In genomic region chr2:154568329-154569070, GRCm38 (mm10) we compare ENCODE assay signal across 8 mouse cellular contexts. TPM values are rescaled to one million over a fixed set of nuclear protein-coding genes. Genes with fewer than 3 reads are reported as not detected.
DNase-seq lines count a peak whose midpoint lies in the region; ATAC-seq and TF ChIP-seq lines count a peak whose summit lies in the region.

No protein-coding gene starts in this region.

- TF ChIP-seq CTCF in small intestine, adult 2 months (IDR thresholded peaks at IDR 0.05; ENCODE audit: extremely low read depth, insufficient read length, insufficient replicate concordance, low read depth, low read length), result no peak

- peak; percentile 14 for DNase-seq in CD4-positive, CD25-positive, alpha-beta regulatory T cell, adult 2 months (ENCODE audit: low read depth, low spot score)
- DNase-seq in right cerebral cortex, postnatal 4 days, result peak; percentile 55
- no peak for DNase-seq in right cerebral cortex, adult 2 months (ENCODE audit: low spot score in 2 of 2)
- no peak for DNase-seq in layer of hippocampus, adult 11-12 months (ENCODE audit: low spot score)

- no peaks in the 10 kb centered on the region for H3K27me3 ChIP-seq in heart, embryonic 16.5 days (ENCODE audit: control insufficient read depth, insufficient read depth, low read length)
- H3K27me3 ChIP-seq in liver, embryonic 16.5 days (ENCODE audit: control insufficient read depth, insufficient read depth, low read depth, low read length), result no peaks in the 10 kb centered on the region
- H3K27me3 ChIP-seq in small intestine, adult 2 months (ENCODE audit: control insufficient read depth, insufficient read depth, low read length), result no peaks in the 10 kb centered on the region

- H3K4me3 ChIP-seq in heart, embryonic 16.5 days (ENCODE audit: low read length), result peak overlapping the region; percentile 77
- peak overlapping the region; percentile 79 for H3K4me3 ChIP-seq in liver, embryonic 16.5 days (ENCODE audit: low read depth, low read length)
- peak overlapping the region; percentile 71 for H3K4me3 ChIP-seq in small intestine, adult 2 months (ENCODE audit: low read depth, low read length)

- peak overlapping the region; percentile 70 for H3K27ac ChIP-seq in heart, embryonic 16.5 days (ENCODE audit: low read length)
- peak overlapping the region; percentile 84 for H3K27ac ChIP-seq in liver, embryonic 16.5 days (ENCODE audit: low read length)
- no peak overlapping the region for H3K27ac ChIP-seq in small intestine, adult 2 months (ENCODE audit: insufficient read depth, low read depth, low read length)

- peaks cover 25% of the 10 kb centered on the region for H3K4me1 ChIP-seq in heart, embryonic 16.5 days (ENCODE audit: control insufficient read depth, insufficient read depth, low read length)
- H3K4me1 ChIP-seq in liver, embryonic 16.5 days (ENCODE audit: control insufficient read depth, low read depth, low read length), result peaks cover 52% of the 10 kb centered on the region
- H3K4me1 ChIP-seq in small intestine, adult 2 months (ENCODE audit: control insufficient read depth, insufficient read depth, insufficient read length, low read length), result peaks cover 5% of the 10 kb centered on the region; the same call in 1 of the 2 replicates

- H3K9me3 ChIP-seq in heart, embryonic 16.5 days (replicated peaks; ENCODE audit: control insufficient read depth, low read length), result no peaks in the 10 kb centered on the region
- H3K9me3 ChIP-seq in liver, embryonic 16.5 days (replicated peaks; ENCODE audit: control insufficient read depth, low read length), result no peaks in the 10 kb centered on the region

- TF ChIP-seq POLR2A in small intestine, adult 2 months (IDR thresholded peaks at IDR 0.05; ENCODE audit: low read depth, low read length), result no peak

- no peak for ATAC-seq in CD4-positive, CD25-positive, alpha-beta regulatory T cell, adult 4 months
- ATAC-seq in heart, embryonic 16.5 days (replicated peaks; ENCODE audit: extremely low read depth, insufficient read depth, low FRiP score), result no peak
- peak; percentile 3; the same call in 1 of the 2 replicates for ATAC-seq in liver, embryonic 16.5 days (ENCODE audit: low read depth)

- H3K4me2 ChIP-seq in heart, embryonic 16.5 days (ENCODE audit: low read depth, low read length), result peak overlapping the region; percentile 81
- peak overlapping the region; percentile 79 for H3K4me2 ChIP-seq in liver, embryonic 16.5 days (ENCODE audit: low read depth, low read length)

- no peaks in the 10 kb centered on the region for H3K36me3 ChIP-seq in heart, embryonic 16.5 days (ENCODE audit: control insufficient read depth, insufficient read depth)
- peaks cover 11% of the 10 kb centered on the region for H3K36me3 ChIP-seq in liver, embryonic 16.5 days (ENCODE audit: control insufficient read depth, insufficient read depth)
- no peaks in the 10 kb centered on the region for H3K36me3 ChIP-seq in small intestine, adult 2 months (ENCODE audit: control insufficient read depth, insufficient read depth, low read length)

- 17% methylated on average over 10 of the region's 10 CpGs for WGBS in heart, embryonic 16.5 days
- 15% methylated on average over 10 of the region's 10 CpGs for WGBS in liver, embryonic 16.5 days (ENCODE audit: insufficient replicate concordance)
- 30% methylated on average over 10 of the region's 10 CpGs for WGBS in small intestine, adult 2 months

- peak overlapping the region; percentile 79 for H3K9ac ChIP-seq in heart, embryonic 16.5 days (ENCODE audit: low read length)
- H3K9ac ChIP-seq in liver, embryonic 16.5 days (ENCODE audit: low read depth, low read length), result peak overlapping the region; percentile 73

RNA-seq across cellular contexts. Expression of gene E2f1, which starts 1.2 kb away (rescaled TPM):
- polyA plus RNA-seq in CD4-positive, CD25-positive, alpha-beta regulatory T cell, adult 4 months (2017; shearing (Covaris generic)), result 1 to 10 TPM in 1 of 2 experiments, under 1 TPM in 1; 0.42 to 1.5 TPM
- polyA plus RNA-seq in heart, embryonic 16.5 days (2015; fragmentation: Nextera tagmentation; extraction: Ambion mirVana), result 18.9 and 22.1 TPM in 2 replicates
- 9.8 and 14.5 TPM in 2 replicates for polyA plus RNA-seq in liver, embryonic 16.5 days (2015; fragmentation: Nextera tagmentation; extraction: Ambion mirVana)
- 7.1 and 14.5 TPM in 2 replicates for polyA plus RNA-seq in small intestine, adult 2 months (2012; rRNA removed)

RNA-seq across cellular contexts. Expression of gene Necab3, which starts 9.8 kb away (rescaled TPM):
- under 1 TPM; 0.30 to 0.47 TPM for polyA plus RNA-seq in CD4-positive, CD25-positive, alpha-beta regulatory T cell, adult 4 months (2017; shearing (Covaris generic))
- polyA plus RNA-seq in heart, embryonic 16.5 days (2015; fragmentation: Nextera tagmentation; extraction: Ambion mirVana), result 1.7 and 2.8 TPM in 2 replicates
- 0.44 and 0.73 TPM in 2 replicates for polyA plus RNA-seq in liver, embryonic 16.5 days (2015; fragmentation: Nextera tagmentation; extraction: Ambion mirVana)
- 0.24 TPM in 1 of 2 replicates, not detected in the other for polyA plus RNA-seq in small intestine, adult 2 months (2012; rRNA removed)

RNA-seq across cellular contexts. Expression of gene Actl10, which starts 16.9 kb away (rescaled TPM):
- not detected for polyA plus RNA-seq in CD4-positive, CD25-positive, alpha-beta regulatory T cell, adult 4 months (2017; shearing (Covaris generic))
- 0.16 and 0.19 TPM in 2 replicates for polyA plus RNA-seq in heart, embryonic 16.5 days (2015; fragmentation: Nextera tagmentation; extraction: Ambion mirVana)
- 0.08 TPM in 1 of 2 replicates, not detected in the other for polyA plus RNA-seq in liver, embryonic 16.5 days (2015; fragmentation: Nextera tagmentation; extraction: Ambion mirVana)
- polyA plus RNA-seq in small intestine, adult 2 months (2012; rRNA removed), result not detected in 2 replicates

RNA-seq across cellular contexts. Expression of gene 1700003F12Rik, which starts 21.6 kb away (rescaled TPM):
- polyA plus RNA-seq in CD4-positive, CD25-positive, alpha-beta regulatory T cell, adult 4 months (2017; shearing (Covaris generic)), result not detected
- 0.67 and 0.71 TPM in 2 replicates for polyA plus RNA-seq in heart, embryonic 16.5 days (2015; fragmentation: Nextera tagmentation; extraction: Ambion mirVana)
- 1.8 and 2.2 TPM in 2 replicates for polyA plus RNA-seq in liver, embryonic 16.5 days (2015; fragmentation: Nextera tagmentation; extraction: Ambion mirVana)
- 0.32 and 0.47 TPM in 2 replicates for polyA plus RNA-seq in small intestine, adult 2 months (2012; rRNA removed)

RNA-seq across cellular contexts. Expression of gene Pxmp4, which starts 35.0 kb away (rescaled TPM):
- 10 to 100 TPM; 15.4 to 20.9 TPM for polyA plus RNA-seq in CD4-positive, CD25-positive, alpha-beta regulatory T cell, adult 4 months (2017; shearing (Covaris generic))
- 28.2 and 29.5 TPM in 2 replicates for polyA plus RNA-seq in heart, embryonic 16.5 days (2015; fragmentation: Nextera tagmentation; extraction: Ambion mirVana)
- 43.0 and 44.9 TPM in 2 replicates for polyA plus RNA-seq in liver, embryonic 16.5 days (2015; fragmentation: Nextera tagmentation; extraction: Ambion mirVana)
- polyA plus RNA-seq in small intestine, adult 2 months (2012; rRNA removed), result 21.4 and 28.8 TPM in 2 replicates

Comparison
In these comparisons a context has a peak if more than half of its experiments do, and no peak if none do; other contexts are left out.
1. DNase-seq: peak in CD4-positive, CD25-positive, alpha-beta regulatory T cell, adult 2 months (single experiment) and right cerebral cortex, postnatal 4 days (single experiment); none in right cerebral cortex, adult 2 months (0 of 2) and layer of hippocampus, adult 11-12 months (single experiment).
2. Peak in every context shown above with its lines, with median percentiles within 50 percentile points of each other: H3K4me3 ChIP-seq.